Mouse (Mus musculus) kidney, adult 2 months (tissue): Measurements from ENCODE around the gene Atg5. TPM values are rescaled to one million over a fixed set of nuclear protein-coding genes. Genes with fewer than 3 reads are reported as not detected.

Source experiments
- DNase-seq: peaks from one replicate; pipeline ENCODE4 v3.0.0; 2021
- H3K27ac ChIP-seq: fragments of 200-500 bp; 2 replicates; pipeline ENCODE4 v1.5.1; 2012; ENCODE audit warnings: low read depth, low read length, control low read depth, inconsistent platforms; ENCODE audit not compliant: insufficient read depth
- H3K27me3 ChIP-seq: fragments of 200-500 bp; replicated peaks from 2 replicates; pipeline ENCODE4 v1.6.1; 2012; ENCODE audit warnings: mild to moderate bottlenecking, moderate library complexity, low read length, inconsistent platforms; ENCODE audit not compliant: control insufficient read depth, insufficient read depth
- H3K36me3 ChIP-seq: fragments of 200-500 bp; 2 replicates; pipeline ENCODE4 v1.6.1; 2012; ENCODE audit warnings: mild to moderate bottlenecking, moderate library complexity, low read length, inconsistent platforms; ENCODE audit not compliant: control insufficient read depth, insufficient read depth
- H3K4me1 ChIP-seq: fragments of 200-500 bp; 2 replicates; pipeline ENCODE4 v1.6.1; 2011; ENCODE audit warnings: low read length; ENCODE audit not compliant: control insufficient read depth, insufficient read depth
- H3K4me3 ChIP-seq: fragments of 200-500 bp; 2 replicates; pipeline ENCODE4 v1.5.1; 2011; ENCODE audit warnings: mild to moderate bottlenecking, low read depth, low read length, control low read depth; ENCODE audit not compliant: insufficient read depth
- CTCF ChIP-seq: fragments of 200-500 bp; conservative IDR thresholded peaks from 2 replicates; pipeline ENCODE4 v1.5.1; 2011; ENCODE audit warnings: low read depth, mild to moderate bottlenecking, control low read depth, low read length, moderate library complexity, mixed read lengths; ENCODE audit not compliant: insufficient read depth, insufficient read length
- POLR2A ChIP-seq: fragments of 200-500 bp; IDR thresholded peaks from one replicate; pipeline ENCODE4 v1.6.1; 2011; ENCODE audit warnings: low read depth, low read length, control low read depth
- WGBS: fragments of 180-500 bp; shearing (Covaris S2); methylation state at CpG from one replicate; pipeline ENCODE4 v1.1.7; 2018; 5-methylcytosine and 5-hydroxymethylcytosine counted together
- polyA plus RNA-seq: library from polyadenylated mRNA; depleted of rRNA; stranded (reverse); fragments of >200 nt; gene quantifications from 2 replicates; pipeline ENCODE4 v1.2.3, GENCODE M21; 2012; rRNA removed

The Atg5 gene
- polyA plus RNA-seq, 1 experiment: 13.5 TPM

DNA sequence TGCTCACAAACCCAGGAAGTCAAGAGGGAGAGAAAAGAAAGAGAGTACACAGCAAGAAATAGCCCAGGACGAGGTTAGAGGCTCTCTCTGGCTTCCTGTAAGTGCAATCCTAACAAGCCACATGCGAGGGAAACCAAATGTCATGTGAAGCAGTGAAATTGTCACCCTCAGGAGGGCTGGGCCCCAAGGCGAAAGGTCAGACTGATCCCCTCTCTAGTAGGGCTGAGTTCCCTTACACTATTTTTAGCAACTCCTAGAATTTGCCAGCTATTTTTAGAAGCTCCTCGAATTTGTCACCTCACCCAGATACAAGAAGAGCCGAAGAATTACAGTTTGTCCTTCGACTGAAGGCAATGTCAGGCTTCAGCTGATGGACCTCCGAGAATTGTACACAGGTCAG is 135.3 kb downstream of the Atg5 start:
- Histone ChIP-seq H3K4me1 (no peaks in the 10 kb centered on the region), H3K27me3 (no peaks in the 10 kb centered on the region), H3K36me3 (no peaks in the 10 kb centered on the region), H3K4me3 (no peak overlapping the region), H3K27ac (no peak overlapping the region)
- DNase-seq: no peak
- WGBS: 65% methylated on average over 7 of the region's 7 CpGs
- TF ChIP-seq POLR2A: no peak
- no peak for TF ChIP-seq CTCF

GRCm38 (mm10) chr10:44409054-44409453 is 140.9 kb downstream of the Atg5 start:
- Histone ChIP-seq H3K27me3 (no peaks in the 10 kb centered on the region), H3K4me3 (no peak overlapping the region), H3K27ac (no peak overlapping the region), H3K36me3 (no peaks in the 10 kb centered on the region), H3K4me1 (no peaks in the 10 kb centered on the region)
- no peak for DNase-seq
- 41% methylated on average over 10 of the region's 10 CpGs for WGBS
- no peak for TF ChIP-seq CTCF
- no peak for TF ChIP-seq POLR2A

DNA sequence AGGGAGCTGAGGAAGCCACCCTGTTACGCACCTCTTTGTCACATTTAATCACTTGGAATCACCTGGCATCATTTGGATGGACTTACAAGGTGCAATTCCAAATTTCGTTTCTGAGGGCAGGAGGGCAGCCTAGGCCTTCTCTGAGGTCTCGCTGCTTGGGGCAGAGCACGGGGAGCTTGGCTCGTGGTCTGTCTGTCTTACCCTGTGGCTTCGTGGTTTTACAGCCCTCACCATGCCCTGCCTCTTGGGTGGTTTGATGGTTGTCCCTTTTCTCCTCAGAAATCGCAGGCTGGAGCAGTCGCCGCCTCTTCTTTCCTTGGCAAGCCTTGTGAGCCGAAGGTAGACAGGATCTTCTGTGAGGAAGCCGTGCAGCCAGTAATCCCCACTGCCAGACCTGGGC is 141.8 kb downstream of the Atg5 start:
- Histone ChIP-seq H3K4me3 (no peak overlapping the region), H3K36me3 (no peaks in the 10 kb centered on the region), H3K27ac (no peak overlapping the region), H3K4me1 (no peaks in the 10 kb centered on the region), H3K27me3 (no peaks in the 10 kb centered on the region)
- no peak for DNase-seq
- TF ChIP-seq CTCF (no peak), POLR2A (no peak)
- WGBS: 84% methylated on average over 11 of the region's 11 CpGs

Other genes with a start within 250 kb of the Atg5 start
- gene Crybg1, start 119.5 kb upstream of the Atg5 start, polyA plus RNA-seq: 4.0 and 4.5 TPM in 2 replicates